Mouse (Mus musculus) kidney, adult 2 months (tissue): ENCODE data around the gene Hrc. TPM values are rescaled to one million over a fixed set of nuclear protein-coding genes. Genes with fewer than 3 reads are reported as not detected.

Experiments used
- DNase-seq: peaks from one replicate; pipeline ENCODE4 v3.0.0; 2021
- H3K27ac ChIP-seq: fragments of 200-500 bp; 2 replicates; pipeline ENCODE4 v1.5.1; 2012; ENCODE audit warnings: low read depth, low read length, control low read depth, inconsistent platforms; ENCODE audit not compliant: insufficient read depth
- H3K27me3 ChIP-seq: fragments of 200-500 bp; replicated peaks from 2 replicates; pipeline ENCODE4 v1.6.1; 2012; ENCODE audit warnings: mild to moderate bottlenecking, moderate library complexity, low read length, inconsistent platforms; ENCODE audit not compliant: control insufficient read depth, insufficient read depth
- H3K36me3 ChIP-seq: fragments of 200-500 bp; 2 replicates; pipeline ENCODE4 v1.6.1; 2012; ENCODE audit warnings: mild to moderate bottlenecking, moderate library complexity, low read length, inconsistent platforms; ENCODE audit not compliant: control insufficient read depth, insufficient read depth
- H3K4me1 ChIP-seq: fragments of 200-500 bp; 2 replicates; pipeline ENCODE4 v1.6.1; 2011; ENCODE audit warnings: low read length; ENCODE audit not compliant: control insufficient read depth, insufficient read depth
- H3K4me3 ChIP-seq: fragments of 200-500 bp; 2 replicates; pipeline ENCODE4 v1.5.1; 2011; ENCODE audit warnings: mild to moderate bottlenecking, low read depth, low read length, control low read depth; ENCODE audit not compliant: insufficient read depth
- CTCF ChIP-seq: fragments of 200-500 bp; conservative IDR thresholded peaks from 2 replicates; pipeline ENCODE4 v1.5.1; 2011; ENCODE audit warnings: low read depth, mild to moderate bottlenecking, control low read depth, low read length, moderate library complexity, mixed read lengths; ENCODE audit not compliant: insufficient read depth, insufficient read length
- POLR2A ChIP-seq: fragments of 200-500 bp; IDR thresholded peaks from one replicate; pipeline ENCODE4 v1.6.1; 2011; ENCODE audit warnings: low read depth, low read length, control low read depth
- WGBS: fragments of 180-500 bp; shearing (Covaris S2); methylation state at CpG from one replicate; pipeline ENCODE4 v1.1.7; 2018; 5-methylcytosine and 5-hydroxymethylcytosine counted together
- polyA plus RNA-seq: library from polyadenylated mRNA; depleted of rRNA; stranded (reverse); fragments of >200 nt; gene quantifications from 2 replicates; pipeline ENCODE4 v1.2.3, GENCODE M21; 2012

Gene Hrc
- polyA plus RNA-seq, 1 experiment, result 3.2 TPM

GRCm38 (mm10) chr7:45340669-45341068 lies 5.6 kb downstream of the Hrc start:
- H3K27me3 ChIP-seq, result no peaks in the 10 kb centered on the region
- H3K4me1 ChIP-seq, result 0 out of 2 replicates have a peak, but pooled peaks cover 3% of the 10 kb centered on the region
- peak; percentile 48 for DNase-seq
- WGBS, result 3% methylated on average over 11 of the region's 11 CpGs
- H3K36me3 ChIP-seq, result no peaks in the 10 kb centered on the region
- H3K4me3 ChIP-seq, result no peak overlapping the region
- no peak for TF ChIP-seq CTCF
- TF ChIP-seq POLR2A, result no peak
- H3K27ac ChIP-seq, result no peak overlapping the region

DNA sequence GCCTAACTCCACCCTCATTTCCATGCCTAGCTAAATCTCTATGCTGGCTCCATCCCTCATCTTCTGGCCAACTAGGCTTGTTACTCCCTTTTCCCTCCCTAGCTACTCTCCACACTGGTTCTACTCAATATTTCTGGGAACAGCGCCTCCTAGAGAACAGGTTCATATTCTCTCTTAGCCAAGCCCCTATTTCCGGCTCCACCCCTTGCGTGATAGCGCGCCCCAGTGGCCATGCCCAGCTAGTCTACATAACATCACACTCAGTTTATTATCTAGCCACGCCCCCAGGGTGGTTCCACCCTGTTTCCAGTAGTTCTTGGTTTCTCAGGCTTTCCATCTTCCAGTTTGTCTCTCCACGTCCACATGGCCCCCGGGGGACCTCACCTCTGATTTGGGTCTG lies 6.2 kb downstream of the Hrc start:
- DNase-seq, result peak; percentile 75
- Histone ChIP-seq H3K27me3 (no peaks in the 10 kb centered on the region), H3K4me1 (0 out of 2 replicates have a peak, but pooled peaks cover 3% of the 10 kb centered on the region), H3K4me3 (no peak overlapping the region), H3K27ac (no peak overlapping the region), H3K36me3 (no peaks in the 10 kb centered on the region)
- TF ChIP-seq POLR2A (no peak), CTCF (peak; percentile 63)
- WGBS, result 2% methylated on average over 8 of the region's 8 CpGs

DNA sequence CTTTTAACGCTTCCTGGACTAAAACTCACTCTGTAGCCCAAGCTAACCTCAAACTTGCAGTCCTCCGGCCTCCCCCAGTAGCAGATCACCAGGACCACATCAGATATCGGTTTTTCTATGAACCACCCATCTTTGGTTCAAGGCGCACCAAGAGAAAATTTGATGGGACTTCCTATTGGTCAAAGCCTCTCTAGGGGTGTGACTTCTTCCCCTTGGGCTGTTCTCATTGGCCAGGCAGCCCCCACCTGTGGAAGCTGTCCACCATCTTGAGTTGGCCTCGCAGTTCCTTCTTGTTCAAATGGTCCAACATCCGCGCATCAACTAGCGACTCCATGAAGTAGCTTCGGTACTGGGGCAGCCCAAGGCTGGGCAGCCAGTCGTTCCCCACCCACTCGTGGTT lies 7.0 kb downstream of the Hrc start:
- H3K27ac ChIP-seq, result no peak overlapping the region
- no peak for DNase-seq
- TF ChIP-seq POLR2A (no peak), CTCF (no peak)
- 93% methylated on average over 11 of the region's 11 CpGs for WGBS
- H3K4me3 ChIP-seq, result no peak overlapping the region
- H3K36me3 ChIP-seq, result no peaks in the 10 kb centered on the region
- 0 out of 2 replicates have a peak, but pooled peaks cover 3% of the 10 kb centered on the region for H3K4me1 ChIP-seq
- H3K27me3 ChIP-seq, result no peaks in the 10 kb centered on the region

- no peaks in the 10 kb centered on the region for H3K36me3 ChIP-seq
- WGBS, result 38% methylated on average over 13 of the region's 13 CpGs
- H3K4me3 ChIP-seq, result no peak overlapping the region
- DNase-seq, result no peak
- TF ChIP-seq CTCF (0 out of 2 replicates have a peak, but pooled peaks have one; percentile 16), POLR2A (no peak)
- H3K27ac ChIP-seq, result no peak overlapping the region
- no peaks in the 10 kb centered on the region for H3K27me3 ChIP-seq
- H3K4me1 ChIP-seq, result 0 out of 2 replicates have a peak, but pooled peaks cover 3% of the 10 kb centered on the region
Measured at GRCm38 (mm10) chr7:45343543-45343942, 8.5 kb downstream of the Hrc start.

GRCm38 (mm10) chr7:45346905-45347304 lies 11.8 kb downstream of the Hrc start:
- 74% methylated on average over 13 of the region's 13 CpGs for WGBS
- no peaks in the 10 kb centered on the region for H3K4me1 ChIP-seq
- no peaks in the 10 kb centered on the region for H3K36me3 ChIP-seq
- DNase-seq, result no peak
- H3K27ac ChIP-seq, result no peak overlapping the region
- H3K27me3 ChIP-seq, result no peaks in the 10 kb centered on the region
- H3K4me3 ChIP-seq, result no peak overlapping the region
- TF ChIP-seq CTCF, result no peak
- no peak for TF ChIP-seq POLR2A

DNA sequence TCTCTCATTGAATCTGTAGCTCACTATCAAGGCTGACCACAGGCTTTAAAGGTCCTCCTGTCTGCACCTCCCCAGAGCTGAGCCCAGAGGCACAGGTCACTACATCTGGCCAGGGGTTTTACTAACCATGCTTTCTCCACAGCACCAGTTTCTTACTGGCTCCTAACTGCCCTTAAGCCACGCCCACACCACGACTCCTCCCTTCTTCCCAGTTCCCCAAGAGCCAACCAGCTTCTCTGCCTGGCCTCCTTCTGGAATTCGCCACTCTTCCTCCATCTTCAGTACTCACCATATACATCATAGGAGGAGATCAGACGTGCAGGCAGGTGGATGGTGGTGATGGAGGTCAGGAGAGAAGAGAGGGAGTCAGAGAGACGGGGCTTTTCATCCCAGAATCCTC lies 18.0 kb downstream of the Hrc start:
- no peak overlapping the region for H3K4me3 ChIP-seq
- no peaks in the 10 kb centered on the region for H3K4me1 ChIP-seq
- H3K27me3 ChIP-seq, result no peaks in the 10 kb centered on the region
- no peak for TF ChIP-seq POLR2A
- TF ChIP-seq CTCF, result no peak
- H3K36me3 ChIP-seq, result no peaks in the 10 kb centered on the region
- WGBS, result 33% methylated on average over 5 of the region's 5 CpGs
- DNase-seq, result no peak
- H3K27ac ChIP-seq, result no peak overlapping the region

DNA sequence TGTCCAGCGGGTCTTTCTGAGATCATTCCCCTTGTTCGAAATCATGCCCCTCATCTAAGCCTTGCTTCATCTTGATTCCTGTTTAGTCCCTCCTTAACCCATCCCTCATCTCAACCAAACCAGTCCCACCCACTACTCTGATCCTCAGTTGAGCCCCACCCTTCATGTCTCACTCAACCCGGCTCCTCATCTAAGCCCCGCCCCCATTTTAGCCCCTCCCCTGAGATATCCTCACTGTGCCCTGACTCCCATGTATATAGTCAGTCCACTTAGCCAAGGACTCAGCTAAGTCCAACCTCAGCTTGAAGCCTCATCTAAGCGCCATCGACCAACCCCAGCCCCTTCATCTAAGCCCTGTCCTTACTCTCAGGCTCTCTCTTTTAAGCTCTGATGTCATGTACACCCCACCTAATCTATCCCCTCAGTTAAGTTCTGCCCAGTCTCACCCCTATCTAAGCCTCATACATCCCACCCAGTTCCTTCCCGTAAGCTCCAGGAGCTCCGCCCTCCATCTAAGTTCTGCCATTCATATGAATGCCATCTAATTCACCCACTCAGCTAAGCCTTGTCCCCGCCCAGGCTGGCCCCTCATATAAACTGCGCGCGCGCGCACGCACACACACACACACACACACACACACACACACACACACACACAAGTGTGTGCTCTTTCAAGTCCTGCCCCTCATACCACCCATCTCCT lies 20.4 kb downstream of the Hrc start:
- no peak for TF ChIP-seq CTCF
- TF ChIP-seq POLR2A, result no peak
- Histone ChIP-seq H3K4me3 (no peak overlapping the region), H3K36me3 (no peaks in the 10 kb centered on the region), H3K27me3 (no peaks in the 10 kb centered on the region), H3K4me1 (no peaks in the 10 kb centered on the region), H3K27ac (no peak overlapping the region)
- DNase-seq, result no peak
- WGBS, result 66% methylated on average over 15 of the region's 15 CpGs
